Mouse (Mus musculus): ENCODE measurements around the gene Ltbr. TPM values are rescaled to one million over a fixed set of nuclear protein-coding genes. Genes with fewer than 3 reads are reported as not detected.

The Ltbr gene
- polyA plus RNA-seq, 1 experiment from 2014 or later = 22.7 TPM

DNA sequence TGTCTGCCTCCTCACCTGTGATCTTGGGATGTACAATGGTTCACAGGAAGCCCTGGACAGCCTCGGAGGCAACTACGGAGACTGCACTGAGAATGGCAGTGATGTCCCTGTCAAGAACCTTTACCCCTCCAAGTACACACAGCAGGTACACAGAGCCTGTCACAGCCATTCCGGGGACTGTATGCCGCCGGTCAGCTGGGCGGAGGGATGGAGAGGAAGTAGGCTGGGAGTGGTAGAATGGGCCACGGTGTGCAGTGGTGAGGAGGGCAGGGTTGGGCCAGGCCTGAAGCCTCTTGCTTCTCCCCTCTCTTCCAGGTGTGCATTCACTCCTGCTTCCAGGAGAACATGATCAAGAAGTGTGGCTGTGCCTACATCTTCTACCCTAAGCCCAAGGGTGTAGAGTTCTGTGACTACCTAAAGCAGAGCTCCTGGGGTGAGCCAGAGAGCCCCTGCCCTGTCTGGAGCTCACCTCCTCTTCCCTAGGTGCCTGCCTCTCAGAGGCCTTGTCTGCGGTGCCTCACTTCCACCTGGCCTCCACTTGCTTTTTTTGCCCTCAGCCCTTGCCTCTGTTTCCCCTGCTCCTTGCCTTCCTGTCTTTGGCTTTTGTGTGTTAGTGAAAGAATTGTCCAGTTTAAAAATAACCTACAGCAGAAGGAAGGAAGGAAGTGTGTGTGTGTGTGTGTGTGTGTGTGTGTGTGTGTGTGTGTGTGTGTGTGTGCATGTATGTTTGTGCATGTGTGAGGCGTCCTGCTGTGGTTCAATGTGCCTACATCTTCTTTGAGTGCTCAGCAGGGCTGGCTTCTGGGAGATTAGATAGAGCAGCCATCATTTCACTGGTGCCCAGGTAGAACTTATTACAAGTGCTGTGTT, 25.3 kb upstream of the Ltbr start:
- WGBS = 74% methylated on average over 9 of the region's 9 CpGs
- H3K9me3 ChIP-seq = no peaks in the 10 kb centered on the region
- H3K36me3 ChIP-seq = no peaks in the 10 kb centered on the region
- H3K4me3 ChIP-seq = no peak overlapping the region
- DNase-seq (ENCODE audit: low spot score) = no peak
- H3K27me3 ChIP-seq (ENCODE audit: insufficient read depth, poor library complexity, severe bottlenecking) = peaks cover 7% of the 10 kb centered on the region
- H3K4me1 ChIP-seq (replicated peaks) = peaks cover 40% of the 10 kb centered on the region
- H3K27ac ChIP-seq = no peak overlapping the region

DNA sequence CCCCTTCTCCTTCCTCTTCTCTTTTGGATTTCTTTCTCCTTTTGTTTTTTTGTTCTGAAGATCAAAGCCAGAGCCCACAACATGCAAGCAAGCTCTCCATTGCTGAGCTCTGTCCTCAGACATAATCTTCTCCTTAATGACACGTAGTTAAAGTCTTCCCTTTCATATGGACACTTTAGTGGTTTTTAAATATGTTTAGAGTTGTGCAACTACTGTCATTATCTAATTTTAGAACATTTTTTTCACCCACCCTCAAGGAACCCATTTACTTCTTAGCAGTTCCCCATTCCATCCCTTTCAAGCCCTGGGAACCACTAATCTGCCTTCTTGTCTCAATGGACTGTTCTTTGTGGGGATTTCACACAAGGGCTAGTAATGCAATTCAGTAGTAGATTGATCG, 20.7 kb upstream of the Ltbr start:
- H3K36me3 ChIP-seq = no peaks in the 10 kb centered on the region
- DNase-seq (ENCODE audit: low spot score) = no peak
- H3K27ac ChIP-seq = no peak overlapping the region
- WGBS = 77% methylated on average over 2 of the region's 2 CpGs
- no peaks in the 10 kb centered on the region for H3K9me3 ChIP-seq
- peaks cover 19% of the 10 kb centered on the region for H3K4me1 ChIP-seq (replicated peaks)
- H3K4me3 ChIP-seq = no peak overlapping the region
- H3K27me3 ChIP-seq (ENCODE audit: insufficient read depth, poor library complexity, severe bottlenecking) = peaks cover 6% of the 10 kb centered on the region; the same call in 1 of the 2 replicates

DNA sequence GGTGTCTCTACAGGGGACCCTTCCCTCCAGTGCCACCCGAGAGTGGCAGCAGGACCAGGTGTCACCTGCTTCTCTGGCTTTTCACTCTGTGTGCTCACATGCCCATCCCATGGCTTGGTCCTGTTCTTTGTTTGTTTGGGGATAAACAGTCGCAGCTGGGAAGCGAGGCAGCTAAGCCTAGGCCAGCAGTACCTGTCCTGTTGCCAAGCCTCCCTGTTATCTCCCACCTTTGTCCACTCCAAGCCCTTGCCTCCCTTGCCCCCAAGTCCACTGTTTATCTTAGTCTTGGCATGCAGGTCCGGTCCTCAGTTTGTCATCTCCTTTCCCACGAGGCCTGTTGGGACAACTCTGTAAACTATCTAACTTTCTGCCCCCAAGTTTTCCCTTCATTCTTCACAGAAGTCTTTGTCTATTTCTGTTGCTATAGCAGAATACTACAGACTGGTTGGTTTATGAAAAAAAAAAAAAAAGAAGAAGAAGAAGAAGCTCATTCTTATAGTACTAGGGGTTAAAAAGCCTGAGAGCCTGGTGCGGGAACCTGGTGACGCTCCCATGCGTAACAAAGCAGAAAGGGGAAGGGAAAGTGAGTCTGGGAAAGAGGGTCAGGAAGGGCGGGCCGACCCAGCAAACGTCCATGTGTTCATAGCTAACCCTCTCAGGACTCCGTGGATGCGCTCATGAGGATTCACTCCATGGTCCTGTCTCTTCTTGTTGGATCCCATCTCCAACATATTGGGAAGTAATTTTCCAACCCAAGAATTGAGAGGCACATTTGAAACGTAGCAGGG, 19.6 kb upstream of the Ltbr start:
- no peaks in the 10 kb centered on the region for H3K9me3 ChIP-seq
- no peak overlapping the region for H3K4me3 ChIP-seq
- peaks cover 9% of the 10 kb centered on the region; the same call in 1 of the 2 replicates for H3K27me3 ChIP-seq (ENCODE audit: insufficient read depth, poor library complexity, severe bottlenecking)
- no peaks in the 10 kb centered on the region for H3K36me3 ChIP-seq
- 0 out of 2 replicates have a peak overlapping the region, but pooled peaks have one; percentile 12 for H3K27ac ChIP-seq
- WGBS = 71% methylated on average over 14 of the region's 14 CpGs
- peaks cover 19% of the 10 kb centered on the region for H3K4me1 ChIP-seq (replicated peaks)
- DNase-seq (ENCODE audit: low spot score) = no peak

DNA sequence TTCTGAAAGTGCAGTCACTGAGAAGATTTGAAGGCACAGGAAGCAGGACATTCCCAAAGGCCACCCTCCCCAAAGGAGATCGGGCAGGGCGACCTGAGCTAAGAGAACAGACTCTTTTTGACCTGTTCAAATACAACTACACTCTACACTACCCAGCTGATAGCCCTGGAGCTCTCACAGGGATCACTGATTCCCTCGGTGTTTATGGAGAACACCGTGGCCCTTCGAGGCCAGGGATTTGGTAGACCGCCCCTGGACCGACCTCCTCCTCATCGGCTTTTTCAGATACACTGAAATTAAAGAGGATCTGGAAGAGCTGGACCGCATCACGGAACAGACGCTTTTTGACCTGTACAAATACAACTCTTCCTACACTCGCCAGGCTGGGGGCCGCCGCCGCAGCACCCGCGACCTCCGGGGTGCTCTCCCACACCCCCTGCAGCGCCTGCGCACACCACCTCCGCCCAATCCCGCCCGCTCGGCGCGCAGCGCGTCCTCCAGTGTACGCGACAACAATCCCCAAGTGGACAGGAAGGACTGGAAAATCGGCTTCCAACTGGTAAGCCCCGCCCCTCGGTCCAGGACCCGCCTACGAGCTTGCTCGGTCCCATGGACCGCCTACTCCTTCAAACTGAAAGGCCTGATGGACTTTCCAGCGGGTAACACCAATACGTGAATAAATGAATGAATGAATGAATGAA, 17.1 kb upstream of the Ltbr start:
- peaks cover 14% of the 10 kb centered on the region; the same call in 1 of the 2 replicates for H3K27me3 ChIP-seq (ENCODE audit: insufficient read depth, poor library complexity, severe bottlenecking)
- DNase-seq (ENCODE audit: low spot score) = peak; percentile 85
- no peaks in the 10 kb centered on the region for H3K36me3 ChIP-seq
- H3K9me3 ChIP-seq = no peaks in the 10 kb centered on the region
- peak overlapping the region; percentile 82 for H3K27ac ChIP-seq
- peaks cover 19% of the 10 kb centered on the region for H3K4me1 ChIP-seq (replicated peaks)
- 1% methylated on average over 39 of the region's 39 CpGs for WGBS
- peak overlapping the region; percentile 62 for H3K4me3 ChIP-seq

- 80% methylated on average over 5 of the region's 5 CpGs for WGBS
- peaks cover 36% of the 10 kb centered on the region for H3K27me3 ChIP-seq (ENCODE audit: insufficient read depth, poor library complexity, severe bottlenecking)
Observed at GRCm38 (mm10) chr6:125328243-125328642, 14.6 kb upstream of the Ltbr start.

DNA sequence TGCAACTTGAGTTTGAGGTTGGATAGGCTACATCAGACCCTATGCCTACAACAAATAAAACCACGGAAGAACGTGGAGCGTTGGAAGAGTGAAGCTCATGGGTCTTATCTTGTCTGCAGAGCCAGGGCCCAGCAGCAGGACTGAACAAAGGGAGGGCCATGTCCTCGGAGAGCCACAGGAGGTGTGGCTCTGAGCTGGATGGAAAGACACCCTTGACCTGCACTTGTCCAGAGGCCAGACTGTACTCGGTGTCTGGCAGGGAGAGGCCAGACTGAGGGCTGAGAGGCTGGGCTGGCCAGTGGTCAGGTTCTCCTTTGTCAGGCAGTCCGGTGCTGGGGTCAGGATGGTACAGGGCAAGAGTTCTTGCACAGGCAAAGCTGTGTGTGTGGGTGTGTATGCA, 11.7 kb upstream of the Ltbr start:
- H3K27me3 ChIP-seq (ENCODE audit: insufficient read depth, poor library complexity, severe bottlenecking) = peaks cover 65% of the 10 kb centered on the region
- 80% methylated on average over 6 of the region's 6 CpGs for WGBS
- H3K36me3 ChIP-seq = no peaks in the 10 kb centered on the region
- no peak overlapping the region for H3K4me3 ChIP-seq
- peaks cover 25% of the 10 kb centered on the region for H3K4me1 ChIP-seq (replicated peaks)
- H3K9me3 ChIP-seq = no peaks in the 10 kb centered on the region
- no peak for DNase-seq (ENCODE audit: low spot score)
- H3K27ac ChIP-seq = 0 out of 2 replicates have a peak overlapping the region, but pooled peaks have one; percentile 18

More at GRCm38 (mm10) chr6:125328243-125328642, 14.6 kb upstream of the Ltbr start:
- H3K4me1 ChIP-seq (replicated peaks) = peaks cover 20% of the 10 kb centered on the region
- no peak overlapping the region for H3K27ac ChIP-seq
- no peaks in the 10 kb centered on the region for H3K36me3 ChIP-seq
- H3K4me3 ChIP-seq = no peak overlapping the region
- H3K9me3 ChIP-seq = no peaks in the 10 kb centered on the region
- no peak for DNase-seq (ENCODE audit: low spot score)

DNA sequence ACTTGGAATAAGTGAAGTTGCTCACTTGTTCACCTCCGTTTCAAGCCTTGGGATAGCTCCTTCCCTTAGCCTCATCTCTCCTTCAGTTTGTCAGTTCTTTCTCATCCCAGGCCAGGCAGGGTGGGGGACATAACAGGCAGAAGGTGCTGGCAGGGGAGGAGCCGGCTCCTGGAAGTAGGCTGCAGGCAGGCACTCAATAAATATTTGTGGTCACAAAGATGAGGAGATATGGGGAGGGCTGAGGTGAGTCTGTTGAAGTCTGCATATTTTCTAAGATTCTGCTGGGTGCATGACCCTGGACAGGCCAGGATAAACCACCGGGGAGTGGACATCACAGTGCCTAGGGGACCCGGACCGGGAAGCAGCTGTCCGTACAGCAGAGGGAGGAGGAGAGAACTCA, 9.9 kb upstream of the Ltbr start:
- H3K4me1 ChIP-seq (replicated peaks) = peaks cover 21% of the 10 kb centered on the region
- H3K36me3 ChIP-seq = no peaks in the 10 kb centered on the region
- DNase-seq (ENCODE audit: low spot score) = no peak
- peaks cover 75% of the 10 kb centered on the region for H3K27me3 ChIP-seq (ENCODE audit: insufficient read depth, poor library complexity, severe bottlenecking)
- no peak overlapping the region for H3K4me3 ChIP-seq
- H3K9me3 ChIP-seq = no peaks in the 10 kb centered on the region
- WGBS = 70% methylated on average over 6 of the region's 6 CpGs
- no peak overlapping the region for H3K27ac ChIP-seq

DNA sequence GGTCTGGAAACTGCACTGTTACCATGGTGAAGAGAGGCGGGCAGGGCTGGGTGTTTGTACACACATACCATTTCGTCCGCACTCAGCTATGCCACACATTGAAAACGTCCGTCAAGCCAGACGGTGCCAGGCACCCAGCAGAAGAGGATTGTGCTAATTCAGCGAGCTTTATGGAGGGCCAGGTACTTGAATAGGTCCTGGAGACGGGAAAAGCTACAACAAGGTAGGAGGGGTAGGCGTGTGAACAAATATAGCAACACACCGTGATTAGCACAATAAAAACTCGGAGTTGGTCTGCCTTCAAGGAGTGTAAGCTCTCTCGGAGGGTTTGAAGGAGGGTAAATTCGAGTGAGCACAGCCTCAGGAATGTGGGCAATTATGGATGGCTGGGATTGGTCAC, 9.1 kb upstream of the Ltbr start:
- Histone ChIP-seq H3K36me3 (no peaks in the 10 kb centered on the region), H3K27me3 (ENCODE audit: insufficient read depth, poor library complexity, severe bottlenecking) (peaks cover 79% of the 10 kb centered on the region)
- 64% methylated on average over 13 of the region's 13 CpGs for WGBS

DNA sequence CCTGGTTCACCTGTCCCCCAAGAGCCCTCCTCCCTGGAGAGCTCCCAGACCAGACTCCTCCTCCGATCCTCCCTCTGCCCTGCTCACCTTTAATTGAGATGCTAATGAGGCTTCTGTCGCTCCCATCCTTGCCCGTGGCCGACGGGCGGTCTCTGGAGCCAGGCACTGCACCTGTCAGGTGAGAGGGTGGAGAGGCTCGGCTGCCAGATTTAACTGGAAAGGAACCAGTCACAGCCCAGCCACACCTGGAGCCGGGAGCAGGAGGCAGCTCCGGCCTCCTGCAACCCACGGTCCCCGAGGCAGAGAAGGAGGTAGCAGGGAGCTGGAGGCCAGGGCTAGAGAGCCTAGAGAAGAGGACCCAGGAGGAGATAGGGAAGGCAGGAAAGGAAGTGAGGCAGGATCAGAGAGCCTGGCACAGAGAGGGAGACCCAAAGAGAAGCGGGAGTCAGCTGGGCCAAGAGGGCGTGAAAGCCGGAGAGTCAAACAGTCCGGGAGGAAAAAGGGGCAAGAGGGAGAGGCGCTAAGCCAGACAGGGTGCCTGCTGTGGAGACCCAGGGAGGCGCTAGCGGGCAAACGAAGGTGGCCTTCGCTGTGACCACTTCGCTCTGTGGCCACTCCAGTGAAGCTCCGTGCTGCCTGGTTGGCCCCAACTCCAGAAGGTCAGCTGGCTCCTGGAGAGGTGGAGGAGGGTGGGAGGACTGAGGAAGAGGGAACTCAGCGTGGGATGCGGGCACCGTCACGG, 7.6 kb upstream of the Ltbr start:
- Histone ChIP-seq H3K4me1 (replicated peaks) (peaks cover 21% of the 10 kb centered on the region), H3K27ac (no peak overlapping the region), H3K4me3 (peak overlapping the region; percentile 27; the same call in 1 of the 2 replicates), H3K36me3 (no peaks in the 10 kb centered on the region), H3K9me3 (no peaks in the 10 kb centered on the region), H3K27me3 (ENCODE audit: insufficient read depth, poor library complexity, severe bottlenecking) (peaks cover 74% of the 10 kb centered on the region)
- no peak for DNase-seq (ENCODE audit: low spot score)
- WGBS = 5% methylated on average over 26 of the region's 26 CpGs

More for the DNA sequence above, 9.1 kb upstream of the Ltbr start:
- no peak for DNase-seq (ENCODE audit: low spot score)
- Histone ChIP-seq H3K9me3 (no peaks in the 10 kb centered on the region), H3K4me1 (replicated peaks) (peaks cover 21% of the 10 kb centered on the region), H3K27ac (no peak overlapping the region), H3K4me3 (no peak overlapping the region)

GRCm38 (mm10) chr6:125320323-125320722, 6.6 kb upstream of the Ltbr start, which contains the start of gene Scnn1a:
Gene Scnn1a (plus strand): TSS chr6:125320659.
- Histone ChIP-seq H3K27ac (no peak within 1 kb of the TSS), H3K27me3 (ENCODE audit: insufficient read depth, poor library complexity, severe bottlenecking) (peaks cover 75% of the 10 kb centered on the region), H3K9me3 (no peaks in the 10 kb centered on the region), H3K4me3 (peak within 1 kb of the TSS; percentile 27; the same call in 1 of the 2 replicates), H3K4me1 (replicated peaks) (peaks cover 18% of the 10 kb centered on the region), H3K36me3 (no peaks in the 10 kb centered on the region)
- no peak for DNase-seq (ENCODE audit: low spot score)
- WGBS = 72% methylated on average over 1 of the region's 1 CpGs

DNA sequence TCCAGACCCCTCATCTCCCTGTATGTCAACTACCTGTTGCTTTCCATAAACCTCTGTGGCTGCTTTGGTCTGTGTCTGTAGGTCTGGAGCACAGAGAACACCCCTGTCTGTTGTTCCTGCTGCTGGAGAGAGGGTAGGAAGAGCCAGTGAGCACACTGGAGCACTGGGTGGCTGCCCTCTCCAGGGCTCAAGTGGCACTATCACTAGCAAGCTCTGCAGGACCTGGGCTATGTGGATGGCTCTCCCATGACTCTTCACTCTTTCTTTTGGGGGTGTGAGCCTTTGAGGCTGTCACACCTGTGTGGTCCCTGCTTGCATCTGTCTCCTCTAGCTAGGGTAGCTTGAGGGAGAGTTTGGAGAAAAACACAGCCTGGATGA, 6.2 kb upstream of the Ltbr start:
- H3K27ac ChIP-seq = no peak overlapping the region
- H3K27me3 ChIP-seq (ENCODE audit: insufficient read depth, poor library complexity, severe bottlenecking) = peaks cover 74% of the 10 kb centered on the region
- H3K4me1 ChIP-seq (replicated peaks) = peaks cover 16% of the 10 kb centered on the region
- no peak for DNase-seq (ENCODE audit: low spot score)
- H3K36me3 ChIP-seq = no peaks in the 10 kb centered on the region
- no peak overlapping the region for H3K4me3 ChIP-seq
- H3K9me3 ChIP-seq = no peaks in the 10 kb centered on the region
